Mouse (Mus musculus): ENCODE data around the gene Ccdc153. TPM values are rescaled to one million over a fixed set of nuclear protein-coding genes. Genes with fewer than 3 reads are reported as not detected.

The Ccdc153 gene
- polyA plus RNA-seq, 1 experiment from 2014 or later, result not detected

- H3K4me2 ChIP-seq (replicated peaks; ENCODE audit: low read depth, low read length), result no peak overlapping the region
These were observed 9.0 kb downstream of the Ccdc153 start for GRCm38 (mm10) chr9:44249181-44250146.

DNA sequence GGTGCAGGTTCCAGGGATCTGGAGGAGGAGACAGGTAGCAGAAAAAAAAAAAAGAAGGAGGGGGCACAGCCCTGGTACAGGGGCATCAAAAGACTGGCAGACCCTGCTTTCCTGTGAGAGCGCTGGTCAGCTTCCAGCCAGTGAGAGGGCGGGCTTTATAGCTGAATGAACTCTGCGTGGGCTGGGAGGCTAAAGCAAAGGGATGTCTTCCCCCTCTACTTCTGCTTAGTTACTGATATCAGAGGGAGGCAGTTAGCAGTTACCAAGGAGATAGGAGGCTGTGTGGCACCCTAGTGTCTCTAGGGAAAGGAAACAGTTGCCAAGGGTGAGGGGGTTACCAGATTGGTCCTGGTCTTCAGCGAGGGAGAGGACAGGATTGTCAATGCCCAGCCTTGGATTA is 10.0 kb downstream of the Ccdc153 start:
- Histone ChIP-seq H3K4me3 (ENCODE audit: low read length) (no peak overlapping the region), H3K36me3 (ENCODE audit: control insufficient read depth, insufficient read depth, low read length) (no peaks in the 10 kb centered on the region), H3K27me3 (ENCODE audit: control insufficient read depth, insufficient read depth, low read length) (no peaks in the 10 kb centered on the region; the same call in 1 of the 2 replicates), H3K27ac (ENCODE audit: low read depth, low read length) (no peak overlapping the region), H3K4me1 (ENCODE audit: control insufficient read depth, insufficient read depth, low read length) (peaks cover 19% of the 10 kb centered on the region), H3K9ac (ENCODE audit: low read depth, low read length) (no peak overlapping the region), H3K4me2 (replicated peaks; ENCODE audit: low read depth, low read length) (no peak overlapping the region), H3K9me3 (ENCODE audit: control insufficient read depth, low read length) (no peaks in the 10 kb centered on the region)
- 46% methylated on average over 4 of the region's 4 CpGs for WGBS
- 0 out of 2 replicates have a peak, but pooled peaks have one; percentile 21 for ATAC-seq (ENCODE audit: low FRiP score, low TSS enrichment)

More at GRCm38 (mm10) chr9:44249181-44250146, 9.0 kb downstream of the Ccdc153 start:
- Histone ChIP-seq H3K4me1 (ENCODE audit: control insufficient read depth, insufficient read depth, low read length) (peaks cover 17% of the 10 kb centered on the region), H3K9me3 (ENCODE audit: control insufficient read depth, low read length) (no peaks in the 10 kb centered on the region), H3K27me3 (ENCODE audit: control insufficient read depth, insufficient read depth, low read length) (no peaks in the 10 kb centered on the region; the same call in 1 of the 2 replicates), H3K4me3 (ENCODE audit: low read length) (no peak overlapping the region), H3K27ac (ENCODE audit: low read depth, low read length) (no peak overlapping the region), H3K9ac (ENCODE audit: low read depth, low read length) (no peak overlapping the region), H3K36me3 (ENCODE audit: control insufficient read depth, insufficient read depth, low read length) (no peaks in the 10 kb centered on the region)
- WGBS, result 50% methylated on average over 26 of the region's 26 CpGs
- peak; percentile 84 for ATAC-seq (ENCODE audit: low FRiP score, low TSS enrichment)

GRCm38 (mm10) chr9:44251314-44251713 is 10.8 kb downstream of the Ccdc153 start, which contains the start of gene Pdzd3:
Pdzd3 (minus strand) TSS chr9:44251471.
- H3K4me2 ChIP-seq (replicated peaks; ENCODE audit: low read depth, low read length), result no peak within 1 kb of the TSS

GRCm38 (mm10) chr9:44253441-44253840 is 13.0 kb downstream of the Ccdc153 start:
- no peaks in the 10 kb centered on the region for H3K9me3 ChIP-seq (ENCODE audit: control insufficient read depth, low read length)
- H3K27ac ChIP-seq (ENCODE audit: low read depth, low read length), result no peak overlapping the region
- no peak for ATAC-seq (ENCODE audit: low FRiP score, low TSS enrichment)
- no peak overlapping the region for H3K4me2 ChIP-seq (replicated peaks; ENCODE audit: low read depth, low read length)
- H3K36me3 ChIP-seq (ENCODE audit: control insufficient read depth, insufficient read depth, low read length), result no peaks in the 10 kb centered on the region
- peaks cover 19% of the 10 kb centered on the region for H3K4me1 ChIP-seq (ENCODE audit: control insufficient read depth, insufficient read depth, low read length)
- no peak overlapping the region for H3K9ac ChIP-seq (ENCODE audit: low read depth, low read length)
- H3K27me3 ChIP-seq (ENCODE audit: control insufficient read depth, insufficient read depth, low read length), result no peaks in the 10 kb centered on the region; the same call in 1 of the 2 replicates
- WGBS, result 64% methylated on average over 6 of the region's 6 CpGs
- no peak overlapping the region for H3K4me3 ChIP-seq (ENCODE audit: low read length)

More at GRCm38 (mm10) chr9:44251314-44251713, 10.8 kb downstream of the Ccdc153 start, which contains the start of gene Pdzd3:
- H3K27me3 ChIP-seq (ENCODE audit: control insufficient read depth, insufficient read depth, low read length), result no peaks in the 10 kb centered on the region; the same call in 1 of the 2 replicates
- no peak for ATAC-seq (ENCODE audit: low FRiP score, low TSS enrichment)
- H3K4me3 ChIP-seq (ENCODE audit: low read length), result no peak within 1 kb of the TSS
- H3K9me3 ChIP-seq (ENCODE audit: control insufficient read depth, low read length), result no peaks in the 10 kb centered on the region
- no peak within 1 kb of the TSS for H3K27ac ChIP-seq (ENCODE audit: low read depth, low read length)
- H3K36me3 ChIP-seq (ENCODE audit: control insufficient read depth, insufficient read depth, low read length), result no peaks in the 10 kb centered on the region
- H3K9ac ChIP-seq (ENCODE audit: low read depth, low read length), result no peak within 1 kb of the TSS
- peaks cover 19% of the 10 kb centered on the region for H3K4me1 ChIP-seq (ENCODE audit: control insufficient read depth, insufficient read depth, low read length)
- WGBS, result 58% methylated on average over 10 of the region's 10 CpGs

GRCm38 (mm10) chr9:44254508-44255135 is 14.1 kb downstream of the Ccdc153 start:
- H3K4me2 ChIP-seq (replicated peaks; ENCODE audit: low read depth, low read length), result no peak overlapping the region
- no peak overlapping the region for H3K9ac ChIP-seq (ENCODE audit: low read depth, low read length)
- H3K4me1 ChIP-seq (ENCODE audit: control insufficient read depth, insufficient read depth, low read length), result peaks cover 18% of the 10 kb centered on the region
- H3K9me3 ChIP-seq (ENCODE audit: control insufficient read depth, low read length), result no peaks in the 10 kb centered on the region
- H3K27ac ChIP-seq (ENCODE audit: low read depth, low read length), result no peak overlapping the region
- H3K36me3 ChIP-seq (ENCODE audit: control insufficient read depth, insufficient read depth, low read length), result no peaks in the 10 kb centered on the region
- no peak for ATAC-seq (ENCODE audit: low FRiP score, low TSS enrichment)
- no peaks in the 10 kb centered on the region; the same call in 1 of the 2 replicates for H3K27me3 ChIP-seq (ENCODE audit: control insufficient read depth, insufficient read depth, low read length)
- 14% methylated on average over 5 of the region's 5 CpGs for WGBS
- H3K4me3 ChIP-seq (ENCODE audit: low read length), result no peak overlapping the region

DNA sequence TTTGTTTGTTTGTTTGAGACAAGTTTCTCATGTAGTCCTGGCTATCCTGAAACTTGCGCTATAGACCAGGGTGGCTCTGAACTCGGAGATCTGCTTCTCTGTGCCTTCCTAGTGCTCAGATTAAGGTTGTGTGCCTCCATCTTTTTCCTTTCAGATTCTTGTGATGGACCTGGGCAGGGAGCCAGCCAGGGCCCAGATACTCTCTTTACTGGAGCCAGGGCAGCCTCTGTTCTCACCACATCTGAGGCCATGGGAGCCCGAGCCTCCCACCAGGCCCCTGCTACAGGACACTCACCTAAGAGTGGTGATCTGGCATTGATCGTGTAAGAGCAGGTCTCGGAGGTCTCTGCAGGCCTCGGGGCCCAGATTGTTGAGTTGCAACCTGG is 14.7 kb downstream of the Ccdc153 start:
- Histone ChIP-seq H3K4me3 (ENCODE audit: low read length) (no peak overlapping the region), H3K4me2 (replicated peaks; ENCODE audit: low read depth, low read length) (no peak overlapping the region), H3K4me1 (ENCODE audit: control insufficient read depth, insufficient read depth, low read length) (peaks cover 13% of the 10 kb centered on the region), H3K27me3 (ENCODE audit: control insufficient read depth, insufficient read depth, low read length) (no peaks in the 10 kb centered on the region; the same call in 1 of the 2 replicates), H3K9me3 (ENCODE audit: control insufficient read depth, low read length) (no peaks in the 10 kb centered on the region), H3K9ac (ENCODE audit: low read depth, low read length) (no peak overlapping the region), H3K36me3 (ENCODE audit: control insufficient read depth, insufficient read depth, low read length) (no peaks in the 10 kb centered on the region), H3K27ac (ENCODE audit: low read depth, low read length) (no peak overlapping the region)
- 76% methylated on average over 6 of the region's 6 CpGs for WGBS
- ATAC-seq (ENCODE audit: low FRiP score, low TSS enrichment), result no peak

GRCm38 (mm10) chr9:44256213-44256612 is 15.7 kb downstream of the Ccdc153 start:
- H3K4me2 ChIP-seq (replicated peaks; ENCODE audit: low read depth, low read length), result no peak overlapping the region
- no peak overlapping the region for H3K27ac ChIP-seq (ENCODE audit: low read depth, low read length)
- no peaks in the 10 kb centered on the region; the same call in 1 of the 2 replicates for H3K27me3 ChIP-seq (ENCODE audit: control insufficient read depth, insufficient read depth, low read length)
- H3K9ac ChIP-seq (ENCODE audit: low read depth, low read length), result no peak overlapping the region
- peaks cover 6% of the 10 kb centered on the region; the same call in 1 of the 2 replicates for H3K4me1 ChIP-seq (ENCODE audit: control insufficient read depth, insufficient read depth, low read length)
- no peaks in the 10 kb centered on the region for H3K36me3 ChIP-seq (ENCODE audit: control insufficient read depth, insufficient read depth, low read length)
- no peak overlapping the region for H3K4me3 ChIP-seq (ENCODE audit: low read length)
- WGBS, result 89% methylated on average over 8 of the region's 8 CpGs
- ATAC-seq (ENCODE audit: low FRiP score, low TSS enrichment), result no peak
- no peaks in the 10 kb centered on the region for H3K9me3 ChIP-seq (ENCODE audit: control insufficient read depth, low read length)

GRCm38 (mm10) chr9:44259014-44259413 is 18.5 kb downstream of the Ccdc153 start:
- Histone ChIP-seq H3K4me3 (ENCODE audit: low read length) (no peak overlapping the region), H3K36me3 (ENCODE audit: control insufficient read depth, insufficient read depth, low read length) (no peaks in the 10 kb centered on the region), H3K27ac (ENCODE audit: low read depth, low read length) (no peak overlapping the region), H3K4me2 (replicated peaks; ENCODE audit: low read depth, low read length) (no peak overlapping the region), H3K4me1 (ENCODE audit: control insufficient read depth, insufficient read depth, low read length) (peaks cover 6% of the 10 kb centered on the region; the same call in 1 of the 2 replicates), H3K27me3 (ENCODE audit: control insufficient read depth, insufficient read depth, low read length) (no peaks in the 10 kb centered on the region), H3K9me3 (ENCODE audit: control insufficient read depth, low read length) (no peaks in the 10 kb centered on the region), H3K9ac (ENCODE audit: low read depth, low read length) (no peak overlapping the region)
- 86% methylated on average over 10 of the region's 10 CpGs for WGBS
- ATAC-seq (ENCODE audit: low FRiP score, low TSS enrichment), result no peak

Data from kidney, embryonic 14.5 days (tissue).